Comparison of ENCODE assay signal across 8 mouse cellular contexts in genomic region chr14:54875844-54876538, GRCm38 (mm10). TPM values are rescaled to one million over a fixed set of nuclear protein-coding genes. Genes with fewer than 3 reads are reported as not detected.
DNase-seq lines count a peak whose midpoint lies in the region; ATAC-seq and TF ChIP-seq lines count a peak whose summit lies in the region.

No protein-coding gene starts in this region.

- no peak for TF ChIP-seq CTCF in testis, adult 2 months (IDR thresholded peaks at IDR 0.05; ENCODE audit: control insufficient read depth, insufficient read depth, insufficient replicate concordance, low read depth, low read length)
- TF ChIP-seq CTCF in lung, embryonic 14.5 days (IDR thresholded peaks at IDR 0.05; ENCODE audit: low read depth) = no peak

- no peak for TF ChIP-seq POLR2A in testis, adult 2 months (IDR thresholded peaks at IDR 0.05; ENCODE audit: control insufficient read depth, low read depth, low read length)

- H3K36me3 ChIP-seq in testis, adult 2 months (ENCODE audit: control insufficient read depth, insufficient read depth, low read length) = no peaks in the 10 kb centered on the region
- H3K36me3 ChIP-seq in hindbrain, embryonic 14.5 days (replicated peaks; ENCODE audit: control insufficient read depth, insufficient read depth) = peaks cover 7% of the 10 kb centered on the region
- no peaks in the 10 kb centered on the region for H3K36me3 ChIP-seq in lung, embryonic 14.5 days (ENCODE audit: insufficient read depth)
- H3K36me3 ChIP-seq in splenic B cell, adult 2 months (ENCODE audit: control insufficient read depth, insufficient read depth, low read length, poor library complexity, severe bottlenecking) = no peaks in the 10 kb centered on the region

- H3K4me2 ChIP-seq in hindbrain, embryonic 14.5 days (replicated peaks) = peak overlapping the region; percentile 92
- peak overlapping the region; percentile 99 for H3K4me2 ChIP-seq in lung, embryonic 14.5 days

- H3K4me3 ChIP-seq in testis, adult 2 months (ENCODE audit: control insufficient read depth, low read depth, low read length) = peak overlapping the region; percentile 92
- H3K4me3 ChIP-seq in hindbrain, embryonic 14.5 days (replicated peaks; ENCODE audit: low read length) = peak overlapping the region; percentile 71
- H3K4me3 ChIP-seq in lung, embryonic 14.5 days (ENCODE audit: low read depth, low read length) = peak overlapping the region; percentile 71

- no peaks in the 10 kb centered on the region for H3K27me3 ChIP-seq in testis, adult 2 months (ENCODE audit: control insufficient read depth, insufficient read depth, low read length)
- peaks cover 6% of the 10 kb centered on the region; the same call in 1 of the 2 replicates for H3K27me3 ChIP-seq in hindbrain, embryonic 14.5 days (ENCODE audit: control insufficient read depth, insufficient read depth, low read length)
- H3K27me3 ChIP-seq in lung, embryonic 14.5 days (ENCODE audit: insufficient read depth, low read length) = peaks cover 22% of the 10 kb centered on the region
- no peaks in the 10 kb centered on the region for H3K27me3 ChIP-seq in splenic B cell, adult 2 months (ENCODE audit: control insufficient read depth, insufficient read depth, low read length, poor library complexity, severe bottlenecking)

- H3K9ac ChIP-seq in hindbrain, embryonic 14.5 days = peak overlapping the region; percentile 86
- H3K9ac ChIP-seq in lung, embryonic 14.5 days = peak overlapping the region; percentile 72

- peak overlapping the region; percentile 84 for H3K27ac ChIP-seq in testis, adult 2 months (ENCODE audit: control insufficient read depth, insufficient read depth, low read depth, low read length)
- peak overlapping the region; percentile 95 for H3K27ac ChIP-seq in hindbrain, embryonic 14.5 days
- peak overlapping the region; percentile 55; the same call in 1 of the 2 replicates for H3K27ac ChIP-seq in lung, embryonic 14.5 days (ENCODE audit: low read depth)

- peak; percentile 74 for ATAC-seq in hindbrain, embryonic 14.5 days (ENCODE audit: low FRiP score)
- ATAC-seq in lung, embryonic 14.5 days (ENCODE audit: insufficient read depth) = peak; percentile 43; the same call in 1 of the 2 replicates

- no peaks in the 10 kb centered on the region for H3K9me3 ChIP-seq in hindbrain, embryonic 14.5 days (ENCODE audit: control insufficient read depth, low read length)
- H3K9me3 ChIP-seq in lung, embryonic 14.5 days (ENCODE audit: low read depth, low read length) = no peaks in the 10 kb centered on the region

- peaks cover 9% of the 10 kb centered on the region for H3K4me1 ChIP-seq in testis, adult 2 months (ENCODE audit: control insufficient read depth, insufficient read depth, low read length)
- H3K4me1 ChIP-seq in hindbrain, embryonic 14.5 days (replicated peaks; ENCODE audit: control insufficient read depth, insufficient read depth, low read length) = peaks cover 8% of the 10 kb centered on the region; the same call in 1 of the 2 replicates
- peaks cover 6% of the 10 kb centered on the region; the same call in 1 of the 2 replicates for H3K4me1 ChIP-seq in lung, embryonic 14.5 days (ENCODE audit: insufficient read depth)

- 2% methylated on average over 35 of the region's 36 CpGs for WGBS in hindbrain, embryonic 14.5 days
- WGBS in lung, embryonic 14.5 days = under 1% methylated on average over 36 of the region's 36 CpGs

- DNase-seq in adrenal gland, postnatal 14 days = peak; percentile 41
- no peak for DNase-seq in adrenal gland, postnatal 36 days
- DNase-seq in testis, postnatal 14 days (ENCODE audit: low spot score) = no peak
- DNase-seq in hindbrain, embryonic 14.5 days (ENCODE audit: low spot score) = peak; percentile 25
- peak; percentile 52 for DNase-seq in lung, embryonic 14.5 days
- DNase-seq in splenic B cell, adult 2 months (ENCODE audit: low read depth, low spot score) = peak; percentile 14
- no peak for DNase-seq in thymus, postnatal 10 days (ENCODE audit: low spot score in 2 of 2)

RNA-seq across cellular contexts. Expression of gene Ppp1r3e, which starts 1.4 kb away (rescaled TPM):
- 14.0 and 15.9 TPM in 2 replicates for total RNA-seq in adrenal gland, postnatal 14 days (2021)
- 10 to 100 TPM; 17.8 to 19.2 TPM for total RNA-seq in adrenal gland, postnatal 36 days (2021)
- 5.4 TPM in 2 replicates for polyA plus RNA-seq in testis, adult 2 months (2012; rRNA removed)
- polyA plus RNA-seq in hindbrain, embryonic 14.5 days (2014; fragmentation: Nextera tagmentation; extraction: Ambion mirVana) = 5.0 and 5.7 TPM in 2 replicates
- polyA plus RNA-seq in lung, embryonic 14.5 days (2014; fragmentation: Nextera tagmentation; extraction: Ambion mirVana) = 1.5 and 1.6 TPM in 2 replicates

RNA-seq across cellular contexts. Expression of gene Homez, which starts 5.2 kb away (rescaled TPM):
- 9.6 and 10.9 TPM in 2 replicates for total RNA-seq in adrenal gland, postnatal 14 days (2021)
- 10 to 100 TPM; 12.2 to 16.5 TPM for total RNA-seq in adrenal gland, postnatal 36 days (2021)
- polyA plus RNA-seq in testis, adult 2 months (2012; rRNA removed) = 94.0 and 97.4 TPM in 2 replicates
- polyA plus RNA-seq in hindbrain, embryonic 14.5 days (2014; fragmentation: Nextera tagmentation; extraction: Ambion mirVana) = 10.7 and 10.8 TPM in 2 replicates
- polyA plus RNA-seq in lung, embryonic 14.5 days (2014; fragmentation: Nextera tagmentation; extraction: Ambion mirVana) = 10.4 and 13.2 TPM in 2 replicates

RNA-seq across cellular contexts. Expression of gene Bcl2l2, which starts 7.2 kb away (rescaled TPM):
- total RNA-seq in adrenal gland, postnatal 14 days (2021) = 43.5 and 51.9 TPM in 2 replicates
- total RNA-seq in adrenal gland, postnatal 36 days (2021) = 10 to 100 TPM; 54.3 to 57.2 TPM
- 29.4 and 31.2 TPM in 2 replicates for polyA plus RNA-seq in testis, adult 2 months (2012; rRNA removed)
- polyA plus RNA-seq in hindbrain, embryonic 14.5 days (2014; fragmentation: Nextera tagmentation; extraction: Ambion mirVana) = 5.2 and 5.3 TPM in 2 replicates
- 3.4 and 3.9 TPM in 2 replicates for polyA plus RNA-seq in lung, embryonic 14.5 days (2014; fragmentation: Nextera tagmentation; extraction: Ambion mirVana)

RNA-seq across cellular contexts. Expression of gene Gm20521, which starts 7.2 kb away (rescaled TPM):
- 1.7 and 7.0 TPM in 2 replicates for total RNA-seq in adrenal gland, postnatal 14 days (2021)
- total RNA-seq in adrenal gland, postnatal 36 days (2021) = 1 to 10 TPM in 1 of 2 experiments, not detected in 1; 2.0 TPM
- 2.0 and 2.2 TPM in 2 replicates for polyA plus RNA-seq in testis, adult 2 months (2012; rRNA removed)
- not detected in 2 replicates for polyA plus RNA-seq in hindbrain, embryonic 14.5 days (2014; fragmentation: Nextera tagmentation; extraction: Ambion mirVana)
- not detected in 2 replicates for polyA plus RNA-seq in lung, embryonic 14.5 days (2014; fragmentation: Nextera tagmentation; extraction: Ambion mirVana)

RNA-seq across cellular contexts. Expression of gene Pabpn1, which starts 16.3 kb away (rescaled TPM):
- 154 and 191 TPM in 2 replicates for total RNA-seq in adrenal gland, postnatal 14 days (2021)
- total RNA-seq in adrenal gland, postnatal 36 days (2021) = 100 to 1,000 TPM; 167 to 173 TPM
- 341 and 429 TPM in 2 replicates for polyA plus RNA-seq in testis, adult 2 months (2012; rRNA removed)
- polyA plus RNA-seq in hindbrain, embryonic 14.5 days (2014; fragmentation: Nextera tagmentation; extraction: Ambion mirVana) = 141 and 159 TPM in 2 replicates
- polyA plus RNA-seq in lung, embryonic 14.5 days (2014; fragmentation: Nextera tagmentation; extraction: Ambion mirVana) = 134 and 139 TPM in 2 replicates

Comparison
In these comparisons a context has a peak if more than half of its experiments do, and no peak if none do; other contexts are left out.
1. DNase-seq: peak in adrenal gland, postnatal 14 days (single experiment), hindbrain, embryonic 14.5 days (single experiment), lung, embryonic 14.5 days (single experiment) and splenic B cell, adult 2 months (single experiment); none in adrenal gland, postnatal 36 days (0 of 2), testis, postnatal 14 days (single experiment) and thymus, postnatal 10 days (0 of 2).
2. Peak in every context shown above with its lines, with median percentiles within 50 percentile points of each other: H3K27ac ChIP-seq and H3K4me3 ChIP-seq.